In genomic region chr11:96735908-96736307, GRCm38 (mm10) we compare ENCODE assay signal across 8 mouse cellular contexts. TPM values are rescaled to one million over a fixed set of nuclear protein-coding genes. Genes with fewer than 3 reads are reported as not detected.
DNase-seq lines count a peak whose midpoint lies in the region; ATAC-seq lines count a peak whose summit lies in the region.

No protein-coding gene starts in this region.

- peak overlapping the region; percentile 68 for H3K27ac ChIP-seq in forebrain, embryonic 10.5 days
- H3K27ac ChIP-seq in hindbrain, embryonic 10.5 days, result peak overlapping the region; percentile 73
- no peak overlapping the region for H3K27ac ChIP-seq in lung, embryonic 15.5 days

- H3K4me1 ChIP-seq in forebrain, embryonic 10.5 days, result peaks cover 66% of the 10 kb centered on the region
- peaks cover 57% of the 10 kb centered on the region for H3K4me1 ChIP-seq in hindbrain, embryonic 10.5 days (replicated peaks)
- peaks cover 13% of the 10 kb centered on the region for H3K4me1 ChIP-seq in lung, embryonic 15.5 days

- DNase-seq in urinary bladder, postnatal 36 days (ENCODE audit: low spot score in 2 of 2), result peak; percentile 8 to 41
- no peak for DNase-seq in urinary bladder, adult 2 months (ENCODE audit: low spot score)
- peak; percentile 77 for DNase-seq in forebrain, embryonic 10.5 days (ENCODE audit: extremely low spot score, low spot score)
- DNase-seq in hindbrain, embryonic 10.5 days (ENCODE audit: low spot score), result peak; percentile 79
- peak; percentile 49 for DNase-seq in layer of hippocampus, adult 9-11 months
- peak; percentile 84 for DNase-seq in retina, embryonic 14.5 days (ENCODE audit: low spot score)
- no peak for DNase-seq in spleen, postnatal 4 days (ENCODE audit: low spot score in 2 of 2)

- no peaks in the 10 kb centered on the region for H3K36me3 ChIP-seq in forebrain, embryonic 10.5 days (replicated peaks)
- H3K36me3 ChIP-seq in hindbrain, embryonic 10.5 days, result no peaks in the 10 kb centered on the region
- H3K36me3 ChIP-seq in lung, embryonic 15.5 days, result no peaks in the 10 kb centered on the region

- ATAC-seq in lung, embryonic 15.5 days (ENCODE audit: borderline replicate concordance, extremely low read depth, low FRiP score, low TSS enrichment), result no peak

- 1% methylated on average over 19 of the region's 19 CpGs for WGBS in forebrain, embryonic 10.5 days
- 2% methylated on average over 19 of the region's 19 CpGs for WGBS in hindbrain, embryonic 10.5 days
- WGBS in lung, embryonic 15.5 days, result 2% methylated on average over 19 of the region's 19 CpGs

- no peaks in the 10 kb centered on the region for H3K9me3 ChIP-seq in forebrain, embryonic 10.5 days
- no peaks in the 10 kb centered on the region for H3K9me3 ChIP-seq in hindbrain, embryonic 10.5 days
- no peaks in the 10 kb centered on the region for H3K9me3 ChIP-seq in lung, embryonic 15.5 days

- peaks cover 67% of the 10 kb centered on the region for H3K27me3 ChIP-seq in forebrain, embryonic 10.5 days (ENCODE audit: poor library complexity, severe bottlenecking)
- peaks cover 24% of the 10 kb centered on the region for H3K27me3 ChIP-seq in hindbrain, embryonic 10.5 days (ENCODE audit: insufficient read depth, poor library complexity, severe bottlenecking)
- peaks cover 25% of the 10 kb centered on the region; the same call in 1 of the 2 replicates for H3K27me3 ChIP-seq in lung, embryonic 15.5 days

- H3K4me2 ChIP-seq in lung, embryonic 15.5 days, result peak overlapping the region; percentile 47

- H3K4me3 ChIP-seq in forebrain, embryonic 10.5 days, result peak overlapping the region; percentile 45
- peak overlapping the region; percentile 44 for H3K4me3 ChIP-seq in hindbrain, embryonic 10.5 days
- H3K4me3 ChIP-seq in lung, embryonic 15.5 days, result peak overlapping the region; percentile 21

- H3K9ac ChIP-seq in lung, embryonic 15.5 days, result peak overlapping the region; percentile 16; the same call in 1 of the 2 replicates

RNA-seq across cellular contexts. Expression of gene Snx11, which starts 41.5 kb away (rescaled TPM):
- polyA plus RNA-seq in urinary bladder, adult 2 months (2012; rRNA removed), result 26.0 and 30.0 TPM in 2 replicates
- 25.7 and 27.5 TPM in 2 replicates for polyA plus RNA-seq in forebrain, embryonic 10.5 days (2016; fragmentation: Nextera tagmentation; extraction: Ambion mirVana)
- 28.0 and 30.4 TPM in 2 replicates for polyA plus RNA-seq in hindbrain, embryonic 10.5 days (2016; fragmentation: Nextera tagmentation; extraction: Ambion mirVana)
- 20.0 and 20.3 TPM in 2 replicates for polyA plus RNA-seq in lung, embryonic 15.5 days (2015; fragmentation: Nextera tagmentation; extraction: Ambion mirVana)

RNA-seq across cellular contexts. Expression of gene Cbx1, which starts 53.0 kb away (rescaled TPM):
- 43.6 and 46.4 TPM in 2 replicates for polyA plus RNA-seq in urinary bladder, adult 2 months (2012; rRNA removed)
- 188 and 202 TPM in 2 replicates for polyA plus RNA-seq in forebrain, embryonic 10.5 days (2016; fragmentation: Nextera tagmentation; extraction: Ambion mirVana)
- 158 and 198 TPM in 2 replicates for polyA plus RNA-seq in hindbrain, embryonic 10.5 days (2016; fragmentation: Nextera tagmentation; extraction: Ambion mirVana)
- 114 and 121 TPM in 2 replicates for polyA plus RNA-seq in lung, embryonic 15.5 days (2015; fragmentation: Nextera tagmentation; extraction: Ambion mirVana)

Comparison
In these comparisons a context has a peak if more than half of its experiments do, and no peak if none do; other contexts are left out.
1. DNase-seq: peak in urinary bladder, postnatal 36 days (2 of 2), forebrain, embryonic 10.5 days (single experiment), hindbrain, embryonic 10.5 days (single experiment), layer of hippocampus, adult 9-11 months (single experiment) and retina, embryonic 14.5 days (single experiment); none in urinary bladder, adult 2 months (single experiment) and spleen, postnatal 4 days (0 of 2).
2. Peak in every context shown above with its lines, with median percentiles within 50 percentile points of each other: H3K4me3 ChIP-seq.